Mouse (Mus musculus) layer of hippocampus, adult 11-12 months (tissue): ENCODE data around the gene Nub1.
"Not testable (repeated sequence)": the region's sequence is repeated elsewhere in the genome, so short reads cannot be mapped to it uniquely, and the experiment has no call there.

Experiments used
- DNase-seq: peaks from one replicate; pipeline ENCODE4 v3.0.0; 2022; ENCODE audit warnings: low spot score

Nub1 gene

DNA sequence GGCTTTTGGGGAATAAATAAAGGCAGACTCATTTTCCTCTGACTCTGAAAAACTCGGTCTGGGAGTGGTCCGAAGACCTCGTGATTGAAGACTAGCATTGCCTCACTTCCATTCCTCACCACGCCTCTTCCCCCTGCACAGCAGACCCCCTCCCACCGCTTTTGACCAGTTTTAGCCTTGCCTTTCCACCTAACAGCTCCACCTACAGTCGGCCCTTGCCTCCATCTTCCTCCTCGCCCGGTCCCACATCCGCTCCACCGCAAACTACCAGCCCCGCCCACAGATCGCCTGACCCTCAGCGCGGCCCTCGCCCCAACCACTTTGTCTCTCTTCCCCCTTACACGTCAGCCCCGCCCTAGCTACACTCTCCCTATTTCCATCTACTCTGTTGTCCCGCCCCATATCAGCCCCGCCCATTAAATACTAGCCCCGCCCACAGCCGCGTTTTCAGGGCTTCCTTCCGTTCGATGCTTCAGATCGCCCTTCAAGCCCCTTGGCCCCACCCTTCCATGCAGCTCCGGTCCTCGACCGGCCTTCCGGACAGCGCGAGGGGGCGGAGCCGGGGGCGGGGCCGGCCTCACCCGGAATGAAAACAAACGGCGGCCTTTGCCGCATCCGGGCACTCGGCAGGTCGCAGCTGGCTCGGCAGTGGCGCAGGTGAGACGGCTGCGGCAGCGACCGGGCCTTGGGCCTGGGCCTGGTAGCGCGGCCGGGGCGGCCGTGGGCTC lies at the start of gene Nub1:
TSS of gene Nub1 (plus strand) at position 167 of the 728 bp plus-strand sequence.
- DNase-seq = peak; percentile 97

DNA sequence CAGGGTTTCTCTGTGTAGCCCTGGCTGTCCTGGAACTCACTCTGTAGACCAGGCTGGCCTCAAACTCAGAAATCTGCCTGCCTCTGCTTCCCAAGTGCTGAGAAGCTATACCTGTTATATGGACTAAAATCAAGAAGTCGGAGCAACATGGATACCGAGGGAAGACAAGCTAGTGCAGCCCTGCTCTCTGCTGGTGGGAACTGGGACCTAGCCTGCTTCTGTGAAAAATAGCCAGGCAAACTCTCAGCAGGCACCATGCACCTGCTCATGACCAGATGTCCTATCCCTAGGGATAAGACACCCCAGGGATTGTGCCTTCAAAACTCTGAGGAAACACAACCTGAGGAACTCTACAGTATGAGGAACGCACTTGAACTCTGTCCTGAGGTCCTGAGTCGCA lies 48.3 kb upstream of the Nub1 start:
- no peak for DNase-seq

DNA sequence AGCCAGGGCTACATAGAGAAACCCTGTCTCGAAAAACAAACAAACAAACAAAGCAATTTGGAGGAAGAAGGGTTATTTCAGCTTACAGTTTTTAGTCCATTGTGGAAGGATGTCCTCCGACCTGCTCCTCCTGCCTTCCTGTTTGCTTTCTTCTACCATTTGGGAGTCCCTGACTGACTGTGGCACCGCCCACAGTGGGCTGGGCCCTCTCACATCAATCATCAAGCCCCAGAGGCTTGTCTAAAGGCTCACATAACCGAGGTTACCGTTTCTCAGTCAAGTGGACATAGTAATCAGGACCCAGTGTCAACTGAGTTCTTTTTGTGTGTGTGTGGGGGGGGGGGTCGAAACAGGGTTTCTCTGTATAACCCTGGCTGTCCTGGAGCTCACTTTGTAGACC lies 47.2 kb upstream of the Nub1 start:
- no peak for DNase-seq

DNA sequence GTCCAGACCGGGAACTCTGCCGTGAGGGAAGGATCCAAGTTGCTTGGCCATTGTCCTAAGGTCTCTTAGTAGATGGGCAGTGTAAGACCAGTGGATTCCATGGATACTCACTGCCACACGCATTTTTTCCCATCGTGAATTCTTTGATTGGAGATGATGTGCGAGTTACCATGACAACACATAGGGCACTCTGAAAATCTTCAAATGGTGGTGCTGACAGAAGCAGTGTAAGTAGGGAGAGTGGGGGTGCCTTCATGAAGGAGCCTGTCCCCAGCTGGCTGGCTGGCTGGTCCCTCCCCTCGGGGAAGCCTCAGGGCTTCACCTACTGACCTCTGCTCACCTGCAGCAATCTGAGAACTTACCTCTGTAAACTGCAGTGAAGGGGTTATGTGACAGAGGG lies 46.3 kb upstream of the Nub1 start:
- no peak for DNase-seq

DNA sequence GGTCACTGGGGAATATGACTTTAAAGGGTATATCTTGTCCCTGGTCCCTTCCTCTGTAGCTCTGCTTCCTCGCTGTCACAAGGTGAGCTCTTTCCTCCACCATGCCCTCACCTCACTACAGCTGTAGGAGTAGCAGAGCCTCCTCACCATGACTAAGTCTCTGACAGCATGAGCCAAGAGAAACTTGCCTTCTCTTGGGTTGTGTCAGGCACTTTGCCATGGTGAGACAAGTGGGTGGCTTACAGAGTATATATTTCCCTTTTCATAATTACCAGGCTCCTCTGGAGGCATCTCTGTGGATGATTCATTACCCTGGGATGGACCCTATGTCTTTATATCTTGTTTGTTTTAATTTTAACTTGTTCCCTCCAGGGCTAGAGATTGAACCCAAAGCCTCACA lies 39.9 kb upstream of the Nub1 start:
- DNase-seq = no peak

DNA sequence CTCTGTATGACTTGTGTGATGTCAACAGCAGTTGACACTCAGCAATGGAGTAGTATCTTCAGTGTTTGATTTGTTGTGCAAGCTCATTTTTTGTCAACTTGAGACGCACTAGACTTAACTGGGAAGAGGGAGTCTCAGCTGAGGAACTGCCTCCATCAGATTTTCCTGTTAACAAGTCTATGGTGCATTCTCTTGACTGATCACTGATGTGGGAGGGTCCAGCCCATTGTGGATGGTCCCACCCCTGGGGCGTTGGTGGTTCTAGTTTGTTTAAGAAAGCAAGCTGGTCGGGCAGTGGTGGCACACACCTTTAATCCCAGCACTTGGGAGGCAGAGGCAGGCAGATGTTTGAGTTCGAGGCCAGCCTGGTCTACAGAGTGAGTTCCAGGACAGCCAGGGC lies 36.1 kb upstream of the Nub1 start:
- DNase-seq = no peak

DNA sequence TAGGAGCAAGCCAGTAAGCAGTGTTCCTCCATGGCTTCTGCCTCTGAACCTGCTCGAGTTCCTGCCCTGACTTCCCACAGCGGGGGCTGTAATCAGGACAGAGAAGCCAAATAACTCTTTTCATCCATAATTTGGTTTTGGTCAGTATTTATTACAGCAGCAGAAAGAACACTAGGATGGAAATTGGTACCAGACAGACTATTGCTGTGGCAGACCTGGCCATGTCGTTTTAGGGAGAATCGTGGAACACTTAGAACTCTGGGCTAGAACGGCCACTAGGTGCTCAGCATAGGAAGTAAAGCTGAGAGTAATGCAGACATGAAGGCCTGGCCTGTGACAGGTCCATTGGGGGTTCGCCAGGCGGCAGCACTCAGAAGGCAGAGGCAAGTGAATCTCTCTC lies 35.6 kb upstream of the Nub1 start:
- DNase-seq = no peak

DNA sequence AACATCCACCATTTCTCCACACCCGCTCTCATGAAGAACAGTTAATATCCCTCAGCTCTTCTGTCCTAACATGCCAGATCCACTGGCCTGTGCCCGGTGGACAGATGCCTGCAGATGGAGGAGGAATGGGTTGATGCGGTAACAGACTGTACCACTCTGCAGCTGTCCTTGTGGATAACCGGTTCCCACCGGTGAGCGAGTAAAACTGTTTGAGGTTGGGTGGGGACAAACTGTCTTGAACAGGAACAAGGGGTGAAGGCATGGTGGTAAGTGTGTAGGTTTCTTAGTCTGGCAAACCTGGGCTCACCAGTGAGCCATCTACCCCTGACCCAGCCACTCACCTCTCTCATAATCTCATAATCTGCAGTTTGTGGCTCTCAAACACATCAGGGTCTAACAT lies 34.0 kb upstream of the Nub1 start:
- no peak for DNase-seq

DNA sequence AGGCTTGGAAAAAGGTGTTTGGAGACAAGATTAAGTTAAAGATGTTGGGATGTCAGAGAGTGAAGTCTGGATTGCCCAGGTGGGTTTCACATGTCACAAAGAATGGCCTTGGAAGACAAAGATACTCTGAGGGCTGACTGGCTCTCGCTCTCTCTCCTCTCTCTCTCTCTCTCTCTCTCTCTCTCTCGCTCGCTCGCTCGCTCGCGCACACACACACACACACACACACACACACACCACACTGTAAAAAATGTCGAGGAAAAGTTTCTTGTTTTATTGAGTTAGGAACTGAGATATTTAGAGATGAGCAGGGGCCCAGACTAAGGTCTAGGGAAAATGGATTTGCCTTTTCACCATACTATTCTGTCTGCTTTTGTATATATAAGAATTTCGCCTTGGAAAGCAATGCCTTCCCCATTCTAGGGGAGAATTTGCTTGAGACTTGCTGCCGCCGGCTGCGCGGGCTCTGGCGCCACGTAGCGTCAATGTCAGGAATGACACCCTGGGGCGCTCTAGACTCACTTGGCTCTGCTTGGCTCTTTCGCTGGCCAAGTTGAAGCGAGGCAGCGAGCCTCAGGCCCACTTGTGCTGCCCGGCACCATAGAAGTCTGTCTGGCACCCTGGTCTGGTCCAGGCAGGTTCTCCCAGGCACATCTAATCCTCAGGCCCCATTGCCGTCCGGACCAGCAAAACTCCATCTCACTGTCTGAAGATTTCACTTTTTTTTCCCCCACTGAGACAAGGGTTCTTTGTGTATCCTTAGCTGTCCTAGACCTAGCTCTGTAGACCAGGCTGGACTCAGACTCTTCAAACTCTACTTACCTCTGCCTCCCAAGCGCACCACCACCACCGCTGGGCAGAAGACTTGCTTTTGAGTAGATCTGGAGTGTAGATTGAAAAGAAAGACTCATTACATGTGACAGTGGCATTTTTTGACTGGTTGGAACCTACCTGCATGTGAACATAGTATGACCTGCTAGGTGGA lies 33.3 kb upstream of the Nub1 start:
- DNase-seq = peak; percentile 85

DNA sequence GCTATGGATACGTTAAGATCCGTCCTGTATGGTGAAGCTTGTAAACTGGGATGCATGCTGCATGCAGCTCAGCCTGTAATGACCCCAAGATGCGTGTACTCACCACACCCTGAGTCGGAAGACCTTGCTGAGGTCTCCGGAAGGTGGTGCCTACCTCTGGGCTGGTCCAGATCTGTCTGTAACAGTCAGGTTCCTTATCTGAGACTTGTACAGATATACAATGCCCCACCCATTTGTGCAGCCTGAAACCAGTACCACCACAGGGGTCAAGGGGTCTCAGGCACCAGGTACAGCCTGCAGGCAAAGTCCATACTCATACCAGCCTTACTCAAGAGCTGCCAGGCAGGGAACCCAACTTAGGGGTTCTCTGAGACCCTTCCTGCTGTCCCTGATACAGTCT lies 32.6 kb upstream of the Nub1 start:
- DNase-seq = no peak

DNA sequence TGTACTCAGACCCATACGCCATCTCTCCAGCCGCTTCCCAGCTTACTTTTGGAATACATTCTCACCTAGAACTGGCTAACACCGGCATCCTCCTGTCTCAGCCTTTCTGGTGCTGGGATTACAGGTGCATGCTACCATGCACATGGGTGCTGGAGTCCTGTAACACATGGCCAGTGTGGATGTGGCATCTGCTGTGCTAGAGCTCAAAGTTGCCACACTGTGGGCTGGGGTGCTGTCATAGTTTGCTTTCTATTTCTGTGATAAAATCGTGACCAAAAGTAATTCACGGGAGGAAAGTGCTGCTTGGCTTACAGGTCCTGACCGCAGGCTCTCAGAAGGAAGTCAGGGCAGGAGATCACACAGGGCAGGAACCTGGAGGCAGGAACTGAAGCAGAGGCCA lies 30.8 kb upstream of the Nub1 start:
- no peak for DNase-seq

DNA sequence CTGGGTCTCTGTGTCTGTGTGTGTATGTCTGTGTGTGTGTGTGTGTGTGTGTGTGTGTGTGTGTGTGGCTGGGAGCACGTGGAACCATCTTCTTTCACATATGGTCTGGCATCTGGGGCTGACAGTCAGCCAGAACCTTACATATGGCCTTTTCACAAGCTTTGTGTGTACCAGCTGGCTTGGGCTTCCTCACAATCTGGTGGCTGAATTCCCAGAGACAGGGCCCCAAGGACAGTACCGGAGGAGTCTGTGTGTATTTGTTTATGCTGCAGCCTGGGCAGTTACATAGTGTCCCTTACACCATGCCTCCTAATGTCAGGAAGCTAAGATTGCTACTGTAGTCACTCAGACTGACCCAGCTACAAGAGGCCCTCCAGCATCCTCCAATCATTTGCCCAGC lies 28.2 kb upstream of the Nub1 start:
- peak; percentile 62 for DNase-seq

DNA sequence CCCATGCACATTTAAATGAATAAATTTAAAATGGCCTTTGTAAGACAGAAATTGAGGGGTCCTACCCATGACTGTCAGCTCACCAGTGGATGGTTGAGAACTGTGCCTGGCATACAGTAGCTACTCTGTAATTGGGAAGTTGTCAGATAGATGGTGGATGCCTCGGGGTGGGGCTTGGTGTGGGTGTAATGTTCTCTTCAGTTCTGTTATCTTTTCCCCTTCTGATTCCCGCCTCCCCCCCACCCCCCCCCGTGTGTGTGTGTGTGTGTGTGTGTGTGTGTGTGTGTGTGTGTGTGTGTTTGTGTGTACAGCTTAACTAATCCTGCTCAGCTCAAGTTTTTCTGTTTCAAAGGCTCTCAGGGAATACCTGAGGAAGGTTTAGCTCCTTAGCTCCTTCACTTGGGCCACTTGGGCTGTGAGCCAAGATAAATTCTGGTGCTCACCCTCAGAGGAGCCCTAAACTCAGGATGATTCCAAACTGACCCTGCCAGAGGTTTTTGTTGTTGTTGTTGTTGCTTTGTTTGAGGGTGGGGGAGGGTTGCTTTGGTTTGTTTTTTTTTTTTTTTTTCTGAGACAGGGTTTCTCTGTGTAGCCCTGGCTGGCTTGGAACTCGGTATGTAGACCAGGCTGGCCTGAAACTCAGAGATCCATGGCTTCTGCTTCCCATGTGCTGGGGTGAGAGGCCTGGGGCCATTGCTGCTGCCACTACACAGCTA lies 25.5 kb upstream of the Nub1 start:
- no peak for DNase-seq

DNA sequence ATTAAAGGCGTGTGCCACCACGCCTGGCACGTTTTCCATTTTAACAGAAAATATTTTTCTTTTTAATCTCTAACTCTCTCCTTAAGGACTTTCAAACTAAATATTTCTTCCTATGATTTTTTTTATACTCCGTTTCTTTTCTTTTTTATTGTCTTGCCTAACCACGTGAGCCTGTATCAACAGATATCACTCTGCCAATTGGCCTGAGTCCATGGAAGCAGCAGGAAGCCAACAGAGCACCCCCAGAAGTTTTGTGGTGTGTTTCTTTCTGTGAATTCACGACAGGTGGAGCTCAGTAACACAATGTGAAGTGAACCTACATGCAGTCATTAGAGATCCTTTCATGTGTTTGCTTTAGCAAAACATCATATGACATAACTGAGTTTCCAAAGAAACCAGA lies 23.9 kb upstream of the Nub1 start:
- DNase-seq = no peak

DNA sequence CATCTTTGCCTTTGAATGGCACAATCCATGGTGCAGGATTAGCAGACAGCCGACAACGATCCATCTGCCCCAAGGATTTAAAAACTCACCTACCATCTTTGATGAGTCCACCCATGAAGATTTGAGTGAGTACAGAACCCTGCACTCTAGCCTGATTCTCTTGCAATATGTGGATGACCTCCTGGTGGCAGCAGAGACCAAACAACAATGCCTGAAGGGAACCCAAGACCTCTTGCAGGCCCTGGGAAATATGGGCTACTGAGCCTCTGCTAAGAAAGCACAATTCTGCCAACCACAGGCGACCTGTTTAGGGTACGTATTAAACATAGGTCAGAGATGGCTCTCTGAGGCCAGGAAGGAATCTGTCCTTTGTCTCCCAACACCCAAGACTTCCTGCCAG lies 11.1 kb upstream of the Nub1 start:
- peak; percentile 91 for DNase-seq

DNA sequence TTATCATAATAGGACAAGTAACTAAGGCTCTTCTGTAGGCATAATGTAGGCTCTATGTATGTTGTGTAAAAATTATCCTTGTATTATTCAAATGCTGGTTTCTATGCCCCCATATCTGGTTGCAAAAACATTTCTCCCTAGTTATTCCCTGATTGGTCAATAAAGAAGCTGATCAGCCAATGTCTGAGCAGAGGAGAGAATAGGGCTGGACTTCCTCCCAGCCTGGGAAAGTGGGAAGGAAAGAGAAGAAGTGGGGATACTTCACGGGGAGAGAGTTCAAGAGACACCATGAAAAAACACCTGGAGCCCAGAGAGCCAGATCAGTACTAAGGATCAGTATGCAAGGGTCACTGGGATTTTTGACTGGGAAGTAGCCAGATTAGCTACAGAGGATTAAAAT lies 3.9 kb upstream of the Nub1 start:
- no peak for DNase-seq

DNA sequence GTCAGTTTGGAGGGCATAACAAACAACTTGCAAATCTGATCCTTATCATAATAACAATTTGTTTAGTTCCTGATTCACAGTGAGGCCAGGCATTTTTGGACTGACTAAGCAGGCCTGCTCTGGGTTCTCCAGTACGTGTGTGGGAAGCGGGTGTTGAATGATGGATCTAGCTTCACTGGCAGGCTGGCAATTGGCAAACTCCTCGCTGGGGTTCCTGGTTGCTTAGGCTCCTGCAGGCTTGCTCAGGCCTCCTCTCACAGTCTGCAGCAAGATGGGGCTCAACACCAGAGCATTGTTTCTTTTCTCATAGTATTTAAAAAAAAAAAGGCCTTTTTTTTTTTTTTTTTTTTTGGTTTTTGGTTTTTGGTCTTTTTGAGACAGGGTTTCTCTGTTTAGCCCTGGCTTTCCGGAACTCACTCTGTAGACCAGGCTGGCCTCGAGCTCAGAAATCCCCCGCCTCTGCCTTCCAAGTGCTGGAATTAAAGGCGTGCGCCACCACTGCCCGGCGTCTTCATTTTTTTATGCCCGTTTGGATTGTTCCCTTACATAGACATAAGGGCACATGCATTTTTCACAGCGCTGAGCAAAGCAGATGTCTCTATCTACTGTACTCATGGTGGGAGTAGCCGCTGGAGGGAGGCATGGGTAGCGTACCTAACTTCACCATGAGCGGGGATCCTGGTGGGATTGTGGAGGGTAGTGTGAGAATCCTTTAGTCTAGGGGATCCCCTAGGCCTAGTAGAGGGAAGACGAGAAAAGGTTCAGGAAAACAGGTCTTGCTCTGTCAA lies 560 bp upstream of the Nub1 start:
- DNase-seq = peak; percentile 81

DNA sequence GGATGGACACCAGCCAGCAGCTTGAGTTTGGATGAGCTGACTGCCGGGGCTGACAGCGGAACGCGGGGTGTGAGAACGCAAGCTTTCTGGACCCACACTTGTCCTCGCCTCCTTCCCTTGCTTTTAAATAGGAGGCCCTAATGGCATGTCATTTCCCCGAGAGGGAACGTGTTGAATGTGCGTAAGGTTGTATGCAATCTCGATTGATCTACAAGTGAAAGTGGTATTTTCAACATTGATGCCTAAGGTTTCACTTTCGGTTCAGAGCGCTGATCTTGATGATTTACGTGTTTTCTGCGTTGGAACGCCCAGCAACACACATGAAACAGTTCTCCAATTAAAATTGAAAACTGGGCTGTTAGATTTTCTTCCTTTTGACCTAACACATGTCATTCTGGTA lies 844 bp downstream of the Nub1 start:
- no peak for DNase-seq

DNA sequence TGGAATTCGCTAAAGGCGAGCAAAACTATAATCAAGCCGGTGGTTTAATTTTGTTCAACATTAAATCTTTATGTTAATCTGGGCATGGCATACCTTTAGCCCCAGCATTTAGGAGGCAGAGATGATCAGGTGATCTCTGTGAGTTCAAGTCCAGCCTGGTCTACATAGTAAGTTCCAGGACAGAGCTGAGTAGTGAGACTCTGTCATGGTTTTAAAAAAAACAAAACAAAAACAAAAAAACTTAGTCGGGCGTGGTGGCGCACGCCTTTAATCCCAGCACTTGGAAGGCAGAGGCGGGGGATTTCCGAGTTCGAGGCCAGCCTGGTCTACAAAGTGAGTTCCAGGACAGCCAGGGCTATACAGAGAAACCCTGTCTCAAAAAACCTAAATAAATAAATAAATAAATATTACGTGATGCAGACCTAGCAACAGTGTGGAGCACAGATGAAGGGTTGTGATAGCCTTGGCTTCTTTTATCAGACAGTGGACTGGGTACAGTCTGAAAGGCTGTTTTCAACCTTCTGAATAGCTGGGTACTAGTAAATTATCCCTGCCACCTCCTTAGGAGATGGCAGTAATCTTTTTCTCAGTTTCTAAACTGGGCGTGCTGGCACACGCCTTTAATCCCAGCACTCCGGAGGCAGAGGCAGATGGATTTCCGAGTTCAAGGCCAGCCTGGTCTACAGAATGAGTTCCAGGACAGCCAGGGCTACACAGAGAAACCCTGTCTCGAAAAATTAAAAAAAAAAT lies 1.5 kb downstream of the Nub1 start:
- DNase-seq = not testable (repeated sequence)

DNA sequence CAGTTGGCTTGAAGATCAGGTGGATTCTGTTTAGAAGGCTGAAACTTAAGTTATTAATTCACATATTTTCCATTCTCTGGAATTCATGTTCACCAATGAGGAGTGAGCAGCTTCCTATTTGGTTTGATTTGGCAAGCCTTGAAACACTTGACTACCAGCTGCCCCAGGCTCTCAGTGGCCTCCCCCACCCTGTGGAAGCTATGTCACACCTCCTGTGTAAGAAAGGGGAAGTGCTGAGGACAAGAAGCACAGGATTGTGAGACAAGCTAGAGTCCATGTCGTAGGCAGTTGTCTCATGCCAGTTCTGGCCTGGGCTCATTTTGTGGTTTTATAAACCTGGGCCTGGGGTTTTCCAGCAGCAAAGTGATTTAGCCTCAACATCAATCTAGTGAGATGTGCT lies 2.4 kb downstream of the Nub1 start:
- peak; percentile 35 for DNase-seq

DNA sequence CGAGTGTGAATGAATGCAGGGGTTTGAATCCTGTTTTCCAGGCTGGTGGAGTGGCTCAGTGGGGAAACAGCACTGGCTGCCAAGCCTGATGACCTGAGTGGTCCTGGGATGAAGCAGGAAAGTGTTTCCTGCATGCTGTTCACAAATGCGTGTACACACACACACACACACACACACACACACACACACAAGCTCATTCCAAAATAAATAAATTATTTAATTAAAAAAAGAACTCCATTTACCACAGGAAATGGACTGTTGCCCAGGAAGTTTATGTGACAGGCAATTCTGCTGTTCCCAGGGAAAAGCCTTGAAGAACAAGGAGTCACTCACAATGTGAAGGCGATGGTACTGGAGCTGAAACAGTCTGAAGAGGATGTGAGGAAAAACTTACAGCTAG lies 11.4 kb downstream of the Nub1 start:
- no peak for DNase-seq
